Mouse (Mus musculus): ENCODE data around the gene Ercc2.

Ercc2 gene

DNA sequence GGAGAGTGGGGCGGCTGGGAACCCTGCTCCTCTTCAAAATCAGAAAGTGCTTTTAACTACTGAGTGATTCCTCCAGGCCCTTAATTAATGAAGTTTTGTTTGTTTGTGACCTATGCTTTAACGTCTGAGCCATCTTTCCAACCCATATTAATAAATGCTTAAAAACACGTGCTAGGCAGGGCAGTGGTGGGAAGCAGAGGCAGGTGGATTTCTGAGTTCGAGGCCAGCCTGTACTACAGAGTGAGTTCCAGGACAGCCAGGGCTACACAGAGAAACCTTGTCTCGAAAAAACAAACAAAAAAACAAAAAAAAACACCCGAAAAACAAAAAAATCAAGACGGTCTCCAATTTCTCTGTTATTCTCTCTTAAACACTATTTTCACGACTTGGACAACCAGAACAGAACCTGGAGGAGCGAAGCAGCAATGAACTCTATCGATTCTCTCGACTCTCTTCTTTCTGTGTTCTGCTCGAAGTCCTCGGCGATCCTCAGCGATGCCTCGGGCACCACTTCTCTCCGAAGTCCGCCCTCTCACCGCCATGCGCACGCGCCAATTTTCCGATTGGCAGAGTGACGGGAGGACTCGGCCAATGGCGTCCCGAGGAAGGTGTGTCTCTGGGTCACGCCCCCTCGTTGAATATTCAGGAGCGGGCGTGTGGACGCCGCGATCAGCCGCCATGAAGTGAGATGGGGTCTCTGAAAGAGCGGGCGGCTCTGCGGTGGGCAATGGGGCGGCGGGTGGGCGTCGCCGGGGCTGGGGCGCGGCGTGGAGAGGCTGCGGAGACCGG is at the start of gene Ercc2:
Gene Ercc2, plus strand, starts transcription at position 634 of the 789 bp plus-strand sequence.
- peak; percentile 99 for DNase-seq

DNA sequence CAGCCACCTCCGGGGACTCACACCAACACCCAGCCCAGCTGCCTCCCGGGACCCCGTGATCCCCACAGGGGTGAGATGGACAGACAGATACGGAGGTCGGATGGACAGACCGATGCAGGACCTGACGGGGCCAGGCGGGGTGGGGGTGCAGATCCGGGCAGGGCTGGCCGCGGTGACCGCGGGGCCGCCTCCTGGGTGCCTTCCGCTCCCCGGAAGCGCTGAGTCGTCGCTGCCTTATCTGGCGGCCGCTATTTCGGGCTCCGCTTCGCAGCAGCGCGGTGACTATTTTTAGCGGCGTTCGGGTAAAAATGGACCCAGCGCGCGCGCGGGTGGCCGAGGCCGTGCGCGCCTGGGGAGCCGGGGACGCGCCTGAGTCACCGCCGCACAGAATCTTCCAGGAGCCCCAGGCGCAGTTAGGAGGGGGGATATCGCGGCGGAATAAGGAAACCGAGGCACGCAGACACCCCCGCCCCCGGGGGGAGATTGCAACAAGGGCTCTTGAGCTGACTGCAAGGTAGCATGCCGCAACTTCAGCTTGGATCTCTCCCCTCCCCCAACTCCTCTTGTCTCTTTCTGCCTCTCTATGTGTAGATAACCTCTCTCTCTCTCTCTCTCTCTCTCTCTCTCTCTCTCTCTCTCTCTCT is 49.0 kb upstream of the Ercc2 start:
- DNase-seq = peak; percentile 64 to 80

DNA sequence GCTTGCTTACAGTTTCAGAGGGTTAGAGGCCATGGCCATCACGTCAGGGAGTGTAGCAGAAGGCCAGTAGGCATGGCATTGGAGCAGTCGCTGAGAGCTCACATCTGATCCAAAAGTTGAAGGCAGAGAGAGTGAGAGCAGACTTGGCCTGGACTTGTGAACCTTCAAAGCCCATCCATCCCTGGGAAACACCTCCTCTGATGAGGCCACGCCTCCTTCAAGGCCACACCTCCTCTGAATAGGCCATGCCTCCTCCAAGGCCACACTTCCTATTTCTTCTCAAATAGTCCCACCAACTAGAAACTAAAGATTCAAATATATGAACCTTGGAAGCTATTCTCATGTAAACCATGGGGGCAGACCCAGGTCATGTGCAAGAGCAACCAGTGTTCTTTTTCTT is 46.2 kb upstream of the Ercc2 start:
- DNase-seq = peak; percentile 54 to 72

DNA sequence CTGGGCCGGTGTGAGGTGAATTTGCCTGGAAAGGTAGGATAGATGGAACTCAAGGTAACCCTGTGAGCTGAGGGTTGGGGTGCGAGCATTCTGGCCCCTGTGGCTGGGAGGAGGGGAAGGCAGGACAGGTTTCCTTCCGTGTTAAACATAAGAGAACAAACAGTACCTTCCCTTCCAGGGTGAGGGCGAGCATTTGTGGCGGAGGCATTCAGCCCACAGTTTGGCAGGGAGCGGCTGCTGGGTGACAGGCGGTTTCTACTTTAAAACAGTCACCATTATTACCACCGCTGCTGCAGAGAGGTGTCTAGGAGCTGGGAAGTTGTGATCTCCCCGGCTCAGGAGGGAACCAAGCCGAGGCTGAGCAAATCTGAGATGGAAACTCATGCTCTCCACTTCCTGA is 44.7 kb upstream of the Ercc2 start:
- DNase-seq = no peak

DNA sequence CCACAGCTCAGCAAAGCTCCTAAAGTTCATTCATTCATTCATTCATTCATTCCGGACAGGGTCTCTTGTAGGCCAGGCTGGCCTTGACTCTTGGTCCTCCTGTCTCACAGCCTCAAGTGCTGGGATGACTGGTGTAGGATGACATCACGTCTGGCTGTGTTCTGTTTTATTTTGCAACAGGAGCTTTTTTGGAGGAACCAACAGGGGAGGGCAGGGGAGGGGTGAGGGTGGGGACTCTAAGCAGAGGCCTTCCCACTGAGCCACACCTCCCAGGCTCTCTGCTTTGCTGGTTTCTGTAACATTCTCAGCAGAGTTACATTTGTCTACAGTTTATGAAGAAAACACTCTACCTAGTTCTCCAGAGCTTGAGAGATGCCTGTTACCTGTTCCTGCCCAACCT is 43.8 kb upstream of the Ercc2 start:
- DNase-seq = no peak

DNA sequence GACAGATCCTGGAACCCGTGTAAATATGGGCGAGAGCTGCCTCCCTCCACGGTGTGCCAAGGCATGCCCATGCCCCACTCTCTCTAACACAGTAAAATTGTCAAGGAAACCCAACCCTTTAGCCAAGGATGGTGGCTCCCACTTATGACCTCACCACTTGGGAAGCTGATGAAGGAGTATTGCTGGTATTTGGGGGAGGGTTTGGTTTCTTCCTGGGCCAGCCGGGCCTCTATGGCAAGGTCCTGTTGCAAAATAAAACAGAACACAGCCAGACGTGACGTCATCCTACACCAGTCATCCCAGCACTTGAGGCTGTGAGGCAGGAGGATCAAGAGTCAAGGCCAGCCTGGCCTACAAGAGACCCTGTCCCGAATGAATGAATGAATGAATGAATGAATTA is 43.2 kb upstream of the Ercc2 start:
- no peak for DNase-seq

DNA sequence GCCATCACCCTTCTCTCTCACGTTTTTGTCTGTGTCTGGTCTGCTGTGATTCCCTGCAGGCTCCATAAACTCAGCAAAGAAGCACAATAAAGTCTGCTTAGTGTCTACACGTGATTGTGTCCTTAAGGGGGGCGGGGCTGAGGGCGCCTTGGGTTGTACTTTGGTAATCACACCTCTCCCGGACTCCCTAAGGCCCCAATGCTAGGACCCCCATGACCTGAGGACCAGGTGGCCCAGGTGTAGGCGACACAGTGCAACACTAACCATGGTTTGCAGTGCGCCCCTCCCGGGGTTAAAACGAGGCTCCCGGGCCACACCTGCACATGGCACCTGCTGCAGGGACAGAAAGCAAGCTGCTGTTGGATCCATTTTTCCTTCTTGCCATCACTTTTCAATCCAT is 40.6 kb upstream of the Ercc2 start:
- DNase-seq = no peak

DNA sequence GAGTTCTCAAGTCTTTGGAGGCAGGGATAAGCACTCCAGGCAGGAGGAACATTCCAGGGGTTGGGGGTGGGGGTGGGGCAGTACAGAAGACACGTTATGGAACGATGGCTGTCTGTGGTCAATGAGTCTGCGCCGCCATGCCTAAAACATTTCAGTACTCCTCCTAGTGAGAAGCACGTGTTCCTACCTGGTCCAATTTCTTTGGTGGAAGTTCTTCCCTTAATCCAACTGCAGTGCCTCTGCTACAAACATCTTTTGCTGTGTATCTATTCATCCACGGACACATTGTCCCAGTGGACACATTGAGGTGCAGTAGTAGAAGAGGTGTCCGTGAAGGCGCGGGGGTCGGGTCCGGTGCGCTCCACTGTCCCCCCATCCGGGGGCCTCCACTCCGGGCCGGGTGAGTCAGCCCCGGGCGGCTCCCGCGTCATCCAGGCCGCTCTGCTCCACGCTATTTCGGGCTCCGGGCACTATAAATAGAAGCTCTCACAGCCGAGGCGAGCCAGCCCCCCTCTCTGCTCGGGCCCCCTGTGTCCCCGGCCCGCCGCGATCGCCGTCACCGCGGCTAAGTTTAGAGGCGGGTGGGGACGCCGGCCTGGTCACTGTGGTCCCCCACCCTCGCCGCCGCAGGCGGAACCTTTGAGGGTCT is 39.9 kb upstream of the Ercc2 start:
- peak in 1 of 2 experiments; percentile 45 for DNase-seq

DNA sequence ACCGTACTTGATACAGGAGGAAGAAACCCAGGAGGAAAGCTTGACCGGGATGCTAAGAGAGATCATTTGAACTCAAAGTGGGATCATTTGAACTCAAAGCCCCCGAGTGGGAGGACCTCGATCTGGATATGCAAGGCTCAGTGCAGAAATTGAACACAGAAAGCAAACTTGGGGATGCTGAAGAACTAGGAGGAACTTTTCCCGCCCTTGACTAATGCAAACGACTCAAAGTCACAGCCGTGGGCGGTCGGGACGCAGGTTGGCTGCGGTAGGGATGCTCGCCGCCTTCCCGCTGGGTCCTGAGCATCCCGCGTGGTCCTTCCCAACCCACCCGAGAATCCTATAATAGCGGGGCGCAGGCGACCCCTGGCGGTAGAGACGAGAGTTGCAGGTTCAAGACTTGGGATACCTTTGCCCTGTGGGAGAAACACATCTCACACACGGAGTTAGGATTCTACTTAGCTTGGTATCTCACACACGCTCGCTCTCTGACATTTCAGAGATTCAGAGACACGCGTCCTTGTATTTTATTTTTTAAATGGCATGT is 39.3 kb upstream of the Ercc2 start:
- DNase-seq = peak; percentile 85 to 90

DNA sequence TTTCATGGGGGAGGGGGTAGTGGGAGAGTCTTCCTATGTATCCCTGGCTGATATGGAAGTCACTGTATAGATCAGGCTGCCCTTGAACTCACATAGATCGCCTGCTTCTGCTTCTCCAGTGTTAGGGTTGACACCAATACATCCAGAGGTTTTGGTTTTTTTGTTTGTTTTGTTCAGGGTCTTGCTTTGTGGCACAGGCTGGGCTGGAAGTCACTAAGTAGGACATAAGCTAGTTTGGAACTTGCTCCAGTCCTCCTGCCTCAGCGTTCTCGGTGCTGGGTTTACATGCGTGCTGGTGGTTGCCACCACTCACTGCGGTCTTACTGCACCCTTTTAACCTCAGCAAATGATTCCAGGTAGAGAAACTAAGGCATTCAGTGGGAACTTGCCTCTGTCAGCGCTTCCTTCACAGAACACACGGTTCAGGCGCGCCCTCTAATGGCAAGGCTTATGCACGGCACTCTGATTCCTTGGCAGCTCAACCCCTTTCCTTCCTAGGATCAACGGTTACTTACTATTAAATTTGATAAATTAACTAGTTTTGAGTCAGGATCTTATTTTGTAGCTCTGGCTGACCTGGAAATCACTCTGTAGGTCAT is 38.5 kb upstream of the Ercc2 start:
- DNase-seq = peak; percentile 74 to 78

DNA sequence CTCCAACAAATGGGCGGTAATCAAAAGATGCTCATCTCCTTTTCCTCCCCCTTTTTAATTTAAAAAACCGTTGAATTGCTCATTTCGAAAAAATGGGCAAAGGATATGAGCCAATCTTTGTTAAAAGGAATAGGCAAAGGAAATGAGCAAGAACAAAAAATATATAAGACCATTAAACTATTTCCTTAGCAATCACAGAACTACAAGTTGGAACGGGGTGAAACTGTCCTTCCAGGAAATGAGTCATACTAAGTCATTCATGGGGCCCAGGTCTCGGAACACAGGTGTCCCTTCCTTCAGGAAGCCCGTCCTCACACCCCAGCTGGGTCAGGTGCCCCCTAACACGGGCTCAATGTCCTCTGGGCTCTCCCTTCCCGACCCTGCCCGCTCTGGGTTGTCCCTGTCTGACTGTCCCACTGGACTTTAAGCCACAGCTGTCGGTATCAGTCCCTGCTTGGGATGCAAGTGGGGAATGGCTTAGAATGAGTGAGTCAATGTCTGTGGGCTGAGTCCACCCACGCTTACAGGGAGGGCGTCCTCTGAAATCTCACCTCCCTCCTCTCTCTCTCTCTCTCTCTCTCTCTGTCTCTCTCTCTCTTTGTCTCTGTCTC is 37.5 kb upstream of the Ercc2 start, which contains the start of gene Ercc1:
Gene Ercc1, plus strand, starts transcription at position 542 of the 611 bp plus-strand sequence.
- DNase-seq = no peak

DNA sequence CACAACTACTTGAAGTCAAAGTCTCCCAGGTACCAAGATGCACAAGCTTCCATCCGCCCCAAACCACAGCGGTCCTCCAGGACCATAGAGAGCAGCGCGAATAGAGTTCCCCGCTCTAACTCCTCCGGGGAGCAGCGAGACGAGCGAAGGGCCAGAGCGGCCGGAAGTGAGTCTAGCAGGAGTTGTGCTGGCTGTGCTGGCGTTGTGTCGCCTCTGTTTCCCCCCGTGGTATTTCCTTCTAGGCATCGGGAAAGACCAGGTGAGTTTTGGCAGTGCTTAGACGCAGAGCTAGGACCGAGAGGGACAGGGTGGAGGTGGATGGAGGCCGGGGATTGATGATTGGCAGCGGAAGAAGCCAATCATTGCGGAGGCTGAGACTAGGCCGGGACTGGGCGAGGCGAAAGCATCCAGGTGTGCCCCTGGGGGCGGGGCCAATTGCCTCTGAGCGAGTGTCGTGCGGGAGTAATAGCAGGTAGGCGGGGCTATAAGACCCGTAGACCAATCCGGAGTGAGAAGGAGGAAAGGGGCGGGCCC is 36.8 kb upstream of the Ercc2 start:
- peak; percentile 99 to 100 for DNase-seq

DNA sequence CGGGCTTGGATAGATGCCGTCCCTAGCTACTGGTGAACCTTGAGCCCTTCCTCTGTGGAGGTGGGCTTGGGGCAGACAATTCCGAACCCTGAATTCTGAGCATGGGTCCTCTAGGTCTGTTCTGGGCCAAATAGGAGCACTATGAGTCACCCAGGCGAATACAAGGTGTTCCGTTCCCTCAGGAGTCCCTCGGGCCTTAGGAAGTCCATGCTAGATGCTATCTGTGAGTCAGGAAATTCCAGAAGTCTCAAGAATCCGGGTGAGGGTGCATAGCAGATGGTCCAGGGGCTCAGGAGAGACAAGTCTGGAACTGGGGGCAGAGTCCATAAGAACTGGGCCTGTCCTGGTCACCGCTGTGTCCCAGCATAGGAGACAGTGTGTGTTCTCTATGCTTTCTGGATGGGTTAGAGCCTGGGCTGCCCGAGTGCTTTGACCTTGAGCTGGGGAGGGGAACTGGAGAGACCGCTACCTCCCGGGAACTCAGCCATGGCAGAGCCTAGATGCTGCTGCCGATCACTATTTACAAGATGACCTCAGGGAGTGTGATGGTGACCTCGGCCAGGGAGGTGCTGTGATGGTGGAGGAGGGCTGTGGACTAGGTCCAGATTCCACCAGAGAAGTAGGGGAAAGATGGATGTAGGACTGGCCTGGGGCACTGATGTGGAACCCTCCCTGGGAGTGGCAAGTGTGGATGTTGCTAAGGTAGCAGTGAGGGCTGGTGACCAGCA is 32.5 kb upstream of the Ercc2 start:
- DNase-seq = peak in 1 of 2 experiments; percentile 55

DNA sequence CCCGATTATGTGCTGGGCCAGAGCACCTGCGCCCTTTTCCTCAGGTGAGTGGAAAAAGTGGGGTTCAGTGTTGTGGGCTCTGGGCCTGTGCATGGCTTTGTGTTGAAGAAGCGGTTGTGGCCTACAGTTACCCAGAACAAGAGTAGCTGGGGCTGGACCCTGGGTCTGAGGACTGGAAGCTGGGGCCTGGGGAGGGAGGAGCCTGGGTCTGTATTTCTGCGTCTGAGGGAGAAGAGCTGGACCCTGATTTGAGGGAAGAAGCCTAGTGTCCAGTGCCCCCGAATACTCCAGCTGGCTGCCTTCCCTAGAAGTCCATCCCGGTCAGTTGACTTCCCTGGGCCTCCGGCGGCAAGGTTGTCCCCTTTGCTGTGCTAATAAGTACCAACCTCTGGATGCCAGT is 31.6 kb upstream of the Ercc2 start:
- no peak for DNase-seq

DNA sequence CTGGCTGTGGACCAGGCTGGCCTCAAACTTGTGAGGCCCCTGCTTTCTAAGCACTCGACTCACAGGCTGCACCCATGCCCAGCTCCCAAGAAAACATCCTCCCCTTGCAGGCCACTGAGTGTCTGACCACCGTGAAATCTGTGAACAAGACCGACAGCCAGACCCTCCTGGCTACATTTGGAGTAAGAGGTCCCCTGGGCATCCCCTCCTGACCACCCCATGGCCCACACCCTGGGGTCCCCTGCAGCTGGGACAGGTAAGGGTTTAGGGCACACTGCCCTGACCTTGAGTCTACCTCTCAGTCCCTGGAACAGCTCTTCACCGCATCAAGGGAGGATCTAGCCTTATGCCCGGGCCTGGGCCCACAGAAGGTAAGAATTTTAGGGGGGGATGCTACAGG is 26.8 kb upstream of the Ercc2 start:
- no peak for DNase-seq

DNA sequence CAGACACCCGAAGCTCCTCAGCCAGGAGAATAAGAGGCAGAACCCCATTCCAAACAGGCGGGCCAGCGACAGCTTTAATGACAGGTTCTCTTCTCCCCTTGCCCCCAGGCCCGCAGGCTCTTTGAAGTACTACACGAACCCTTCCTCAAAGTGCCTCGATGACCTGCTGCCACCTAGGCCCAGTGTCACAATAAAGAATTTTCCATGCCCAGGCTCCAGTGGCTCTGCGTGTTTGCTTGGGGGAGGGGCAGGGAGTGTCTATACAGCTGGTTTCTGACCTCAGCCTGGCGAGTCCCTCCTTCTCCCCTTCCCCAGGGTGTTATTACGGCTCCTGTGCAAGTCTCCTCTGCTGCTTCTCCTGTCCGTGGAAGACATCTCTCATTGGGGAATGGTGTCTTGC is 25.5 kb upstream of the Ercc2 start:
- DNase-seq = no peak

DNA sequence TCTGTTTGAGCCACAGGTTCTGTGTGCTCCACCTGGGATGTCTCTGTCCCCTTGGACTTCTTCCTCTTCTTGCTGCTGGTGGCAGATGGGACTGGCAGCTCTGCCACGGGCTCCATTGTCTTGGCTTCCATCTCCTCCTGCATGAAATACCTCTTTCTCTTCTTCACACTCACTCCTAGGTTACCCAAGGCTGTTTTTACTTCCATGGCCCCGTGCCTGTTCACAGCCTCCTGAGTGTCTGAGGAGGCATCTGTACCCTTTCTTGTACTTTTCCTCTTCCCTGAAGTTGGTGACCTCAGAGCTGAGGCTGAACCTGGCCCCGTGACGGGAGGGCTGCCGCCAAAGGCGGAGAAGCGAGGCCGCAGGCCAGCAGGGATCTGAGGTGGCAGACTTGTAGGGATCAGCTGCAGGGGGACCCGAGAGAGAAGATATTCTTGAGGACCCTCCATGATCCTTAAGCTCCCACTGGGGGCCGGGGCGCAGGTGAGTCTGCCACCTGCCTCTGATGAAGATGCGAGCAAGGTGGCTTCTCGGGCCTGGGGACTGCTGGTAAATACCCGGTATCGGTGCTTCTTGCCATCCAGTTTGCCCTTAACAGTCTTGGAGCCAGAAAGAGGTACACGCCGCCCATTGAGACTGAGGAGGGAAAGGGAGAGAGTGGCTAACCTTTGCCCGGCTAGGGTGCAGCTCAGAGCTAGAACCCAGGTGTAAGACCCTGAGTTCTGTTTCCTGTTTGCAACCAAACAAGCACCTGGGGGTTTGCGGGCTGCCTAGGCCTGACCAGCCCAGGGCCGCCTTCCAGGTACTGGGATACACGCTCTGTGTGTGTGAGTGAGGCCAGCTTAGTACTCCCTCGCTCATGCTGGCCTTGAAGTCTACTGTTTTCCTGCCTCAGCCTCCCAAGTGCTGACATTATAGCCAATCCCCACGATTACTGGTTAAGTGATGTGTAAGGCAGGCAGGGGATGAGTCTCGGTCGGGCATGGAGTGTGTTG is 24.1 kb upstream of the Ercc2 start:
- no peak for DNase-seq

DNA sequence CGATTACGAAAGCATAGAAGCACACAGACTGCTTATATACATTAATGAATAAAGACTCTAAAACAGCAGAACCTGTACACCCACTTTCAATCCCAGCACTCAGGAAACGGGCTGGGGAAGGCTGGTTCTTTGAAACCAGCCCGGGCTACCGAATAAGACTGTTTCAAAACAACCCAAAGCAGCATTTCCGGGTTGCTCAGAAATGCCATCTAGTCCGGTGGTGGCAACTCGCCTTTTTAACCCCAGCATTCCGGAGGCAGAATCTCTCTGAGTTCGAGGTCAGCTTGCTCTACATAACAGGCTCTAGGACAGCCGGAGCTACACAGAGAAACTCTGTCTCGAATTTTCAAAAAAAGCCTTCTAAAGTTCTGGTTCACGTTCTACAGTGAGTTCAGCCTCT is 23.2 kb upstream of the Ercc2 start:
- no peak for DNase-seq

DNA sequence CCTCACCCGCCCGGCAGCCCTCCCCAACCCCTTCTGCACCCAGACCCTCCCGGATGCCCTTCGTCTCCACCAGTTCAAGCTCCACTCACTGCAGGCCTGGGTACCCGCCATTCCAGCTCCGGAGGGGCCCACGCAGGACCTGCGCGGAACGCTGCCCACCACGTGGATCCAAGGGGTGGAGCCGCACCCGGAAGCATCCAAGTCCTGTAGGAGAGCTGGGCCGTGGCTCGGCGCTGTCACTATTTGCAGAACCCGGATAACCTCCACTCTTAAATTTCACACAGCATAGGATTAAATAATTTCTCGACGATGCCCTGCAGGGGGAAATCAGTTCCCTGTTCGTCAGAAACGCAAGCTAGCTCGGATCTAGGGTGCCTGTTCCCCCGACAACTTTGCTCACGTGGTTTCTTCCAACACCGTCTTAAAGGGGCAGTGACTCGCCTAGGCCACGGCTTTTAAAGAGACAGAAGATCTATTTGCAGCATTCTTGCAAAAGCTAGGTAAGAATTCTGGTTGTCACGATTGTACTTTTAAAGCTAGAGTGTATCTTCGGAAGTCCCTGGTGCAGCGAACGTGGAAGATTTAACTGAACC is 22.4 kb upstream of the Ercc2 start, which contains the start of the genes Cd3eap and Ppp1r13l:
Gene Cd3eap, minus strand, starts transcription at position 185 of the 593 bp plus-strand sequence.
Gene Ppp1r13l, plus strand, starts transcription at position 451 of the 593 bp plus-strand sequence.
- peak; percentile 89 to 93 for DNase-seq

Measured in kidney, postnatal 25 days (tissue).